Mouse (Mus musculus) testis, adult 2 months (tissue): Measurements from ENCODE around the gene AC153137.1. TPM values are rescaled to one million over a fixed set of nuclear protein-coding genes. Genes with fewer than 3 reads are reported as not detected.
"Not testable (repeated sequence)": the region's sequence is repeated elsewhere in the genome, so short reads cannot be mapped to it uniquely, and the experiment has no call there.

Source experiments
- H3K27ac ChIP-seq: fragments of 200-500 bp; 2 replicates; pipeline ENCODE4 v1.5.1; 2012; ENCODE audit warnings: low read depth, low read length; ENCODE audit not compliant: control insufficient read depth, insufficient read depth
- H3K27me3 ChIP-seq: fragments of 200-500 bp; 2 replicates; pipeline ENCODE4 v1.6.1; 2012; ENCODE audit warnings: mild to moderate bottlenecking, low read length, moderate library complexity; ENCODE audit not compliant: control insufficient read depth, insufficient read depth
- H3K36me3 ChIP-seq: fragments of 200-500 bp; 2 replicates; pipeline ENCODE4 v1.6.1; 2012; ENCODE audit warnings: mild to moderate bottlenecking, low read length; ENCODE audit not compliant: control insufficient read depth, insufficient read depth
- H3K4me1 ChIP-seq: fragments of 200-500 bp; 2 replicates; pipeline ENCODE4 v1.6.1; 2012; ENCODE audit warnings: low read length; ENCODE audit not compliant: control insufficient read depth, insufficient read depth
- H3K4me3 ChIP-seq: fragments of 200-500 bp; 2 replicates; pipeline ENCODE4 v1.5.1; 2012; ENCODE audit warnings: low read depth, mild to moderate bottlenecking, low read length, moderate library complexity, mixed read lengths; ENCODE audit not compliant: control insufficient read depth
- CTCF ChIP-seq: fragments of 200-500 bp; IDR thresholded peaks from 2 replicates; pipeline ENCODE4 v1.5.1; 2012; ENCODE audit warnings: low read depth, mild to moderate bottlenecking, inconsistent platforms, low read length, moderate library complexity; ENCODE audit not compliant: control insufficient read depth, insufficient read depth, insufficient replicate concordance
- POLR2A ChIP-seq: fragments of 200-500 bp; IDR thresholded peaks from 2 replicates; pipeline ENCODE4 v1.6.1; 2012; ENCODE audit warnings: low read depth, mild to moderate bottlenecking, inconsistent platforms, low read length, moderate library complexity; ENCODE audit not compliant: control insufficient read depth
- polyA plus RNA-seq: library from polyadenylated mRNA; depleted of rRNA; stranded (reverse); fragments of >200 nt; gene quantifications from 2 replicates; pipeline ENCODE4 v1.2.3, GENCODE M21; 2012; rRNA removed

The AC153137.1 gene
- 0.21 and 0.26 TPM in 2 replicates for polyA plus RNA-seq

- H3K27me3 ChIP-seq, H3K4me3 ChIP-seq, H3K27ac ChIP-seq, H3K4me1 ChIP-seq, H3K36me3 ChIP-seq: not testable (repeated sequence)
Observed at GRCm38 (mm10) chr1:30977868-30978267, at the start of gene AC153137.1. AC153137.1 (minus strand) TSS chr1:30977968.

DNA sequence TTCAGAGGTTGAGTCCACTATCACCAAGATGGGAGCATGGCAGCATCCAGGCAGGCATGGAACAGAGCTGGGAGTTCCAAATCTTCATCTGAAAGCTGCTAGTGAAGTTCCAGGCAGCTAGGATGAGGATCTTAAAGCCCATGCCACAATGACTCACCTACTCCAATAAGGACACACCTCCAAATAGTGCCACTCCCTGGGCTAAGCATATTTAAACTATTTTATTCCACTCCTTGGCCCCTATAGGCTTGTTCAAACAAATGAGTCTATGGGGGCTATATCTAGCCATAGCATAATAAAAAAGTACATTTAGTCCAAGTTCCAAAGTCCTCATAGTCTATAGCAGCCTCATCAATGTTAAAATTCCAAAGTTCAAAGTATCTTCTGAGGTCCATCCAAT lies 45.4 kb upstream of the AC153137.1 start:
- H3K27ac ChIP-seq = no peak overlapping the region
- H3K36me3 ChIP-seq = no peaks in the 10 kb centered on the region
- H3K4me1 ChIP-seq = no peaks in the 10 kb centered on the region
- no peak overlapping the region for H3K4me3 ChIP-seq
- no peak for TF ChIP-seq POLR2A
- TF ChIP-seq CTCF = no peak
- H3K27me3 ChIP-seq = no peaks in the 10 kb centered on the region

DNA sequence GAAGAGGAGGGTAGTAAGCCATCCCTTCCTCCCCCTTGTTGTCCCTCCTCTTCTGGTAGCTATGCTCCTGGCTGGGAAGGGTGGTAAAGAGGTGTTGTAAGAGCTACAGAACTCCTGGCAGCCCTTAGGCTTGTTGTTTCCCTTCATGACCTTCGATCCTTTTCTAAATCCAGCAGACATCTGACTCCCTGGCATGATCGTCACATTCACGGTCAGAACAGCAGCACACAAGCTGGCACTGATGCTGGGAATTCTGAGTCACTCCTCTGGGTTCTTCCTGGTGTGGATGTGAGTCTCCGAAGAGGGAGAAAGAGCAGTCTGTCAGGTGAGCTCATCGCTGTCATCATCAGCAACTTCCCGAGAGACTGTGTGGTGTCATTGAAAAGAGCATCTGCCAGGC lies 41.5 kb upstream of the AC153137.1 start:
- TF ChIP-seq CTCF (no peak), POLR2A (no peak)
- Histone ChIP-seq H3K27me3 (no peaks in the 10 kb centered on the region), H3K4me1 (no peaks in the 10 kb centered on the region), H3K36me3 (no peaks in the 10 kb centered on the region), H3K27ac (no peak overlapping the region), H3K4me3 (no peak overlapping the region)

DNA sequence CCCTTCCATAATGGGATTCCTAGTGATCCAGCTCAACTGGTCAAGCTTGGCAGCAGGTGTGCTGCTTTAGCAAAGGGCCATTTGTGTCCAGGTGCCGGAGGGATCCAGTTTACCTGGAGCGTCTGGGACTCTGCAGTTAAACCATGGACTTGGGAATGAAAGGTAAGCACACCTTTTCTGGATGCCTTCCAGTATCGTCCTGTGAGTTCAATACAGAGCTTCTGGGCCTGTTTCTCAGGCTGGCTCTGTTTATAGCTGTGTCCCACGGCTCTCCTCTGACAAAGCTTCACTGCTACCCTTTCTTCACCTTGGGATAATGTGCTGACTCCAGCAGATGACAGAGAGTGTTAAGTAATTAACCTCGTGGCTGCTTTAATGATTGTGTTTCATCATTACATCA lies 39.6 kb upstream of the AC153137.1 start:
- Histone ChIP-seq H3K4me3 (no peak overlapping the region), H3K36me3 (no peaks in the 10 kb centered on the region), H3K4me1 (no peaks in the 10 kb centered on the region), H3K27ac (no peak overlapping the region), H3K27me3 (no peaks in the 10 kb centered on the region)
- TF ChIP-seq CTCF (no peak), POLR2A (no peak)

GRCm38 (mm10) chr1:31016068-31016467 lies 38.3 kb upstream of the AC153137.1 start:
- no peak for TF ChIP-seq CTCF
- no peak for TF ChIP-seq POLR2A
- H3K27ac ChIP-seq = no peak overlapping the region
- H3K27me3 ChIP-seq = no peaks in the 10 kb centered on the region

DNA sequence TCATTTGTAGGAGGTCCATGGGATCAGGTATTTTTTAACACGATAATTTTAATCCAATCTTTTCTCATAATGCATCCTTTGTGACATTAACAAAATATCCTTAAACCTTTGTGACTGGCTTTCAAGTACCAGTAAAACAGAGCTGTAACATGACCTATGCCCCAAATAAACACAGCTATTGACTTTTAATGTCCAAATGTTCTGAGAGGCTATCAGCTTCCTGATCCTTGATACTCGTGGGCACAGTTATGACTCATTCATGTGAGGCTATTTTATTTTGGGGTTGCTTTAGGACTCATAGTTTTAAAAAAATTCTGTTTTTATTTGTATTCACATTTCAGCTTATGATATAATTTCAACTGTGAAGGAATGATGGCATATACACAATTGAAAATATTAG lies 37.5 kb upstream of the AC153137.1 start:
- H3K4me1 ChIP-seq = no peaks in the 10 kb centered on the region
- TF ChIP-seq POLR2A = no peak
- no peak for TF ChIP-seq CTCF
- H3K27ac ChIP-seq = no peak overlapping the region
- H3K36me3 ChIP-seq = no peaks in the 10 kb centered on the region
- no peaks in the 10 kb centered on the region for H3K27me3 ChIP-seq
- H3K4me3 ChIP-seq = no peak overlapping the region

More at GRCm38 (mm10) chr1:31016068-31016467, 38.3 kb upstream of the AC153137.1 start:
- Histone ChIP-seq H3K36me3 (no peaks in the 10 kb centered on the region), H3K4me3 (no peak overlapping the region), H3K4me1 (no peaks in the 10 kb centered on the region)

DNA sequence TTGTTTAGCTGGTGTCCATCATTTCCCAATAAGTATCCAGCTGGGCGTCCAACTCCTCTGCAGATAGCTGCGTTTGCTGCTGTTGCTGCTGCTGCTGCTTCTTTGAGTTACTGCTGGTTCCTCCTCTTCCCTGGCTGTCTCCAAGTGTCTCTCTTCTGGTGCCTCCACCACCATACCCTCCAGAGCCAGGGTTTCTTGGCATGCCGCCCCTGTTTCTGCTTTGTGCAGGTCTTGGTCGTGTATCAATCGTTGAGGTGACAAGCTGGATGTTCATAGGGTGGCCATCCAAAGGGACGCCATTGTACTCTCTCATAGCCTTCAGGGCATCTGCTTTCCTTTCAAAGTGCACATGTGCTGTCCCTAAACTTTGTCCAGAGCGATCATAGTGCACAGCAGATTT lies 529 bp downstream of the AC153137.1 start:
- H3K4me3 ChIP-seq, H3K27ac ChIP-seq, H3K36me3 ChIP-seq, H3K4me1 ChIP-seq, H3K27me3 ChIP-seq: not testable (repeated sequence)

GRCm38 (mm10) chr1:30951795-30952194 lies 26.0 kb downstream of the AC153137.1 start:
- Histone ChIP-seq H3K36me3 (peaks cover 1% of the 10 kb centered on the region), H3K4me1 (no peaks in the 10 kb centered on the region), H3K27ac (0 out of 2 replicates have a peak overlapping the region, but pooled peaks have one; percentile 36), H3K4me3 (peak overlapping the region; percentile 75; the same call in 1 of the 2 replicates), H3K27me3 (no peaks in the 10 kb centered on the region)
- TF ChIP-seq CTCF = no peak
- no peak for TF ChIP-seq POLR2A
